Mouse (Mus musculus) ovary, adult 2 months (tissue): ENCODE results near the gene Ddr1. TPM values are rescaled to one million over a fixed set of nuclear protein-coding genes. Genes with fewer than 3 reads are reported as not detected.

Source experiments
- polyA plus RNA-seq: library from polyadenylated mRNA; depleted of rRNA; stranded (reverse); fragments of >200 nt; gene quantifications from 2 replicates; pipeline ENCODE4 v1.2.3, GENCODE M21; 2012; rRNA removed

The Ddr1 gene
- 131 and 142 TPM in 2 replicates for polyA plus RNA-seq

GRCm38 (mm10) chr17:35704621-35705464 is at the start of gene Ddr1:
Ddr1 (minus strand) TSS chr17:35704621.

GRCm38 (mm10) chr17:35673416-35674035 is 30.9 kb downstream of the Ddr1 start, which contains the start of gene Gtf2h4:
Gtf2h4 (minus strand) TSS chr17:35673739.

GRCm38 (mm10) chr17:35667334-35668065 is 36.9 kb downstream of the Ddr1 start, which contains the start of gene Vars2:
Vars2 (minus strand) TSS chr17:35667592.

GRCm38 (mm10) chr17:35643609-35644236 is 60.7 kb downstream of the Ddr1 start, which contains the start of gene Mucl3:
Mucl3 (minus strand) TSS chr17:35643695.

Other genes starting within 250 kb of the Ddr1 start
- gene H2-Q10, start 234.5 kb downstream of the Ddr1 start, polyA plus RNA-seq = 23.2 and 37.6 TPM in 2 replicates
- 4.1 and 4.2 TPM in 2 replicates for gene Pou5f1, start 198.6 kb downstream of the Ddr1 start, polyA plus RNA-seq
- gene Tcf19, start 187.8 kb downstream of the Ddr1 start, polyA plus RNA-seq = 14.8 and 18.4 TPM in 2 replicates
- 14.6 and 15.2 TPM in 2 replicates for gene Cchcr1, start 187.5 kb downstream of the Ddr1 start, polyA plus RNA-seq
- 0.27 and 0.47 TPM in 2 replicates for gene Psors1c2, start 171.4 kb downstream of the Ddr1 start, polyA plus RNA-seq
- gene Cdsn, start 152.5 kb downstream of the Ddr1 start, polyA plus RNA-seq = 7.0 and 11.7 TPM in 2 replicates
- 13.8 and 15.5 TPM in 2 replicates for gene 2300002M23Rik, start 137.2 kb downstream of the Ddr1 start, polyA plus RNA-seq
- 0.29 TPM in 1 of 2 replicates, not detected in the other for gene Sfta2, start 103.1 kb downstream of the Ddr1 start, polyA plus RNA-seq
- gene Gm9573, start 78.0 kb downstream of the Ddr1 start, polyA plus RNA-seq = not detected in 2 replicates
- gene Mucl3, start 60.9 kb downstream of the Ddr1 start, polyA plus RNA-seq = 0.17 TPM in 1 of 2 replicates, not detected in the other
- gene Vars2, start 37.0 kb downstream of the Ddr1 start, polyA plus RNA-seq = 71.0 and 77.4 TPM in 2 replicates
- gene Gtf2h4, start 30.9 kb downstream of the Ddr1 start, polyA plus RNA-seq = 35.2 and 36.6 TPM in 2 replicates
- 47.8 and 66.0 TPM in 2 replicates for gene Ier3, start 117.1 kb upstream of the Ddr1 start, polyA plus RNA-seq
- 78.1 and 82.9 TPM in 2 replicates for gene Flot1, start 118.6 kb upstream of the Ddr1 start, polyA plus RNA-seq
- gene Tubb5, start 133.7 kb upstream of the Ddr1 start, polyA plus RNA-seq = 710 and 975 TPM in 2 replicates
- 8.5 and 10.1 TPM in 2 replicates for gene Mdc1, start 136.9 kb upstream of the Ddr1 start, polyA plus RNA-seq
- 26.5 and 32.4 TPM in 2 replicates for gene Nrm, start 156.7 kb upstream of the Ddr1 start, polyA plus RNA-seq
- gene Ppp1r18, start 161.0 kb upstream of the Ddr1 start, polyA plus RNA-seq = 41.5 and 48.5 TPM in 2 replicates
- 84.3 and 95.7 TPM in 2 replicates for gene Dhx16, start 175.2 kb upstream of the Ddr1 start, polyA plus RNA-seq
- gene 2310061I04Rik, start 192.8 kb upstream of the Ddr1 start, polyA plus RNA-seq = 43.5 and 45.4 TPM in 2 replicates
- 124 and 129 TPM in 2 replicates for gene Atat1, start 205.5 kb upstream of the Ddr1 start, polyA plus RNA-seq
- 85.0 and 105 TPM in 2 replicates for gene Mrps18b, start 211.8 kb upstream of the Ddr1 start, polyA plus RNA-seq
- 41.0 and 47.6 TPM in 2 replicates for gene Ppp1r10, start 211.8 kb upstream of the Ddr1 start, polyA plus RNA-seq